Mouse (Mus musculus) forebrain, embryonic 13.5 days (tissue): Measurements from ENCODE around the gene Ckap4. TPM values are rescaled to one million over a fixed set of nuclear protein-coding genes. Genes with fewer than 3 reads are reported as not detected.

ENCODE experiments used
- ATAC-seq: fragments of 200-750 bp; cut with Nextera tagmentation; 2 replicates; pipeline ENCODE4 v1.8.0; 2017
- H3K27ac ChIP-seq: fragments of 300-500 bp; sonication (generic); 2 replicates; pipeline ENCODE4 v1.5.1; 2015; ENCODE audit warnings: inconsistent platforms, mild to moderate bottlenecking, moderate library complexity
- H3K27me3 ChIP-seq: fragments of 300-500 bp; sonication (generic); 2 replicates; pipeline ENCODE4 v1.6.1; 2015; ENCODE audit warnings: mild to moderate bottlenecking, inconsistent platforms
- H3K36me3 ChIP-seq: fragments of 300-500 bp; sonication (generic); 2 replicates; pipeline ENCODE4 v1.6.1; 2015; ENCODE audit warnings: mild to moderate bottlenecking, inconsistent platforms; ENCODE audit not compliant: poor library complexity, severe bottlenecking
- H3K4me1 ChIP-seq: fragments of 300-500 bp; sonication (generic); 2 replicates; pipeline ENCODE4 v1.6.1; 2015; ENCODE audit warnings: inconsistent platforms
- H3K4me2 ChIP-seq: fragments of 300-500 bp; sonication (generic); 2 replicates; pipeline ENCODE4 v1.6.1; 2015; ENCODE audit warnings: inconsistent platforms, mild to moderate bottlenecking, moderate library complexity
- H3K4me3 ChIP-seq: fragments of 300-500 bp; sonication (generic); 2 replicates; pipeline ENCODE4 v1.5.1; 2015; ENCODE audit warnings: mild to moderate bottlenecking, inconsistent platforms
- H3K9ac ChIP-seq: fragments of 300-500 bp; sonication (generic); 2 replicates; pipeline ENCODE4 v1.6.1; 2015; ENCODE audit warnings: mild to moderate bottlenecking, inconsistent platforms
- H3K9me3 ChIP-seq: fragments of 300-500 bp; sonication (generic); replicated peaks from 2 replicates; pipeline ENCODE4 v1.6.1; 2016; ENCODE audit warnings: inconsistent platforms
- WGBS: fragments of 180-500 bp; shearing (Covaris S2); methylation state at CpG from one replicate; pipeline ENCODE4 v1.1.7; 2015; 5-methylcytosine and 5-hydroxymethylcytosine counted together
- polyA plus RNA-seq: library from polyadenylated mRNA; unstranded; fragments of >200 nt; fragmentation: Nextera tagmentation; extraction: Ambion mirVana; gene quantifications from 2 replicates; pipeline ENCODE4 v1.2.1, GENCODE M21; 2015

The Ckap4 gene
- polyA plus RNA-seq, 1 experiment from 2014 or later = 39.0 TPM

DNA sequence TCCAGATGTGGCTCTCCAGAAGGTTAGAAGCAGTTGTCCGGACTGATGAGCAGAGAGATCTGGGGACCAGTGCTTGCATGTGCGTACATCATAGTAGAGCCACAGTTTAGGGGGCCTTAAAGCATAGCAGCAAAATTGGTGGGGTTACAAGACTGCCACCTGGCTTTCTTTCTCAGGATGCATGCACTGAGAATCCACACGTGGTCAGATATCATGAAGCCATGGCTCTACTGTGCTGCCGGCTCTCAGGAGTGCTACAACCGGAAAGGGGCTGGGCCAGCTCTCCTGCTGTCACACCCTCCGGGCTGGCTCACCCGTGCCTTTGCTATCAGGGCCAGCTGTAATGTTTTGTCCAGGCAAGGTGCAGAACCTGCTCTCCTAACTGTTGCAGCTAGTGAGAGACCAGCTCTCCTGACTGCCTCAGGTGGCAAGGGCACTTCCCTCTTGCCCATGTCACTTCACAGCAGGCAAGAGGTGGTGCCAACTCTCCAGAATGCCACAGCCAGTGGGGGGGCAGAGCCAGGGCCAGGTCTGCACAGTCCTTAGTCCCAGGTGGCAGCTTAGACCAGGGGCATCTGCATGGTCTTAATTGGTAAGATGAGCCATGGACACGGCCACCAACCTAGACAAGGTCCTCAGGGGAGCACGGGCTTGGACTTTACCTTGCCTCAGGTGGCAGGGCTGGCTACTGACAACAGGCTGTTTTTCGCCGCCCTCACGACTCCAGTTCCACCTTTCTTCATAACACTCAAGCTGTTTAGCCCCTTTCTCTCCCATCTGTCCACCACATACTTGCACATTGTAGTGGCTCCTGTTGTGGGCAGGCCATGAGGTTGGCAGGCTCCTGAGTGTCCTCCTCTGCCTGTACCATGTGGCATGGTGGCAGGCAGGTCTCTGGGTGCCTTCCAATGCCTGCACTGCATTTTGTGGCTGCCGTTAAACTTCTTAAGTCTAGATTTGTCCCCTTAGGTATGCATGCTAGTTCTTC, 29.0 kb upstream of the Ckap4 start:
- Histone ChIP-seq H3K9me3 (no peaks in the 10 kb centered on the region), H3K4me1 (no peaks in the 10 kb centered on the region), H3K4me3 (no peak overlapping the region), H3K4me2 (no peak overlapping the region), H3K9ac (no peak overlapping the region), H3K36me3 (no peaks in the 10 kb centered on the region), H3K27ac (no peak overlapping the region), H3K27me3 (no peaks in the 10 kb centered on the region)
- WGBS = 75% methylated on average over 13 of the region's 13 CpGs
- no peak for ATAC-seq

DNA sequence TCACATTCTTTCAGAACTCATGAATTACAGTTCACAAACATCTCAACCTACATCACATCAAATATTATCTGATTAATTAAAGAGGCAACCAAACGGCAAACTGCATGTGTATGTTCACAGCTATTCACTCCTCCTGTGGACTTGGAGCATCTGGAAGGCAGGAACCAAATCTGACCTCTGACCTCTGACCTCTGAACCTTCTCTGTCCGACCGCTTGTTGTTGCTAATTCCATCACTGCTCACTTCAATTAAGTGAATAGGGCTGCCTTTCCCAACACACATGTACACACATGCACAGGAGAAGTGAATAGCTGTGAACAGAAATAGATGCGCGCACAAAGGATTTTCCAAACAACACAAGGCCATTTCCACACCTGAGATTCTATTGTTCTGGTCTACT, 28.3 kb upstream of the Ckap4 start:
- 73% methylated on average over 5 of the region's 5 CpGs for WGBS
- Histone ChIP-seq H3K4me3 (no peak overlapping the region), H3K4me2 (no peak overlapping the region), H3K4me1 (no peaks in the 10 kb centered on the region), H3K27ac (no peak overlapping the region), H3K9ac (no peak overlapping the region), H3K27me3 (no peaks in the 10 kb centered on the region), H3K36me3 (no peaks in the 10 kb centered on the region), H3K9me3 (no peaks in the 10 kb centered on the region)
- no peak for ATAC-seq

DNA sequence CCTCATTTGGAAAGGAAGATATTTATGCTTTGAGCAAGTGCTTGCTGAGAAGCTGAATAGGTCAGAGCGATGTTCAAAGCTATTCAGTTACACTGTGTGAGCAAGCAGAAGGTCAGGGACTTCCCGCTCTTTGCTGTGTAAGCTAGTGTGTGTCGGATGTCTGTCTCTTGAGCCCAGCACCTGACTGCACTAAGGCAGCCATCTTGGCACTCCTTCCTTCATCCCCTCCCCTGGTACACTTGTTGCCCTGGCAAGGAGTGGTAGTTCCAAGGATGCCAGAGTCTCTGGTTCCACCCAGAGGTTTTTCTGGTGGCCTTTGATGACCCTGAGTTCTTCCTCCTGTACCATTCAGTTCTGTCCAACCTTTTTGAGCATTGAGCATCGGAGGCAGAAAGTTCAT, 26.1 kb upstream of the Ckap4 start:
- Histone ChIP-seq H3K4me3 (no peak overlapping the region), H3K27ac (no peak overlapping the region), H3K27me3 (no peaks in the 10 kb centered on the region), H3K4me2 (no peak overlapping the region), H3K9ac (no peak overlapping the region), H3K9me3 (no peaks in the 10 kb centered on the region), H3K36me3 (no peaks in the 10 kb centered on the region), H3K4me1 (no peaks in the 10 kb centered on the region)
- 97% methylated on average over 4 of the region's 4 CpGs for WGBS
- ATAC-seq = no peak

DNA sequence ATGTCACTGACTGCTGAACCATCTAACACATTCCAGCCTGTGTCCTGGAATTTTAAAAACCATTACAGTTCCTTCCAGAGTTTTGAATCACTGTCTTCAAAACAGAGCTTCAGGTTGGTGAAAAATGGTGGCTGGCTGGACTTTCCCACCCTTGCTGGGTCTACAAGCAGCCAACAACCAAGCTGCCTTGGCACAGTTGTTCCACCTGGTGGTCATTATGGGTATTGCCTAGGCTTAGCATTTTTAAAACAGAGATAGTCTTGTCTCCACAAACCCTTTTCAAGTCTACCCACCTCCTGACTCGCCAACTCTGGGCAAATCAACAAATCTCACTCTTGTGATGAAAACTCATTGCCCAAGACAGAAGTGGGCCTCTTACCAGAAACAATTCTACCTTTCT, 24.6 kb upstream of the Ckap4 start:
- WGBS = 86% methylated on average over 1 of the region's 1 CpGs
- Histone ChIP-seq H3K36me3 (no peaks in the 10 kb centered on the region), H3K4me3 (no peak overlapping the region), H3K27ac (no peak overlapping the region), H3K4me2 (no peak overlapping the region), H3K4me1 (no peaks in the 10 kb centered on the region), H3K9ac (no peak overlapping the region), H3K9me3 (no peaks in the 10 kb centered on the region), H3K27me3 (no peaks in the 10 kb centered on the region)
- ATAC-seq = no peak

DNA sequence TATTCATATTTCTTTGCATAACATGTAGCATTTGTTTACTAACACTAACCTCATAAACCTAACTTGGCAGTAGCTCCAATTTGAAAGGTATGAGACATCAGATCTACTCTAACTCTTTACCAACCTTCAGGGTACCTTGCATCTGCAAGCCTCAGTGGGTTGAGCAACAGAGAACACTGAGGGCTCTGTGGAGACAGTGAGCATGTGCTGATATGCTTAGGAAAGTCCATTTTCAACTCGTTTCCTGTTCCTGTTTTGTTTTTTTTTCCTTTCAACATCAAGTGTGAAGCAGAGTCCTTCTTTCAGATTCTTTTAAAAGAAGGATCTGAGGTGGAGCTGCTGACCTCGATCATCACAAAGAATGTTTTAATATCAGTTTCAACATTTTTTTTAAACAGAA, 22.3 kb upstream of the Ckap4 start:
- ATAC-seq = no peak
- Histone ChIP-seq H3K4me1 (no peaks in the 10 kb centered on the region), H3K9ac (no peak overlapping the region), H3K36me3 (no peaks in the 10 kb centered on the region), H3K4me3 (no peak overlapping the region), H3K27ac (no peak overlapping the region), H3K27me3 (no peaks in the 10 kb centered on the region), H3K9me3 (no peaks in the 10 kb centered on the region), H3K4me2 (no peak overlapping the region)
- 77% methylated on average over 2 of the region's 2 CpGs for WGBS

DNA sequence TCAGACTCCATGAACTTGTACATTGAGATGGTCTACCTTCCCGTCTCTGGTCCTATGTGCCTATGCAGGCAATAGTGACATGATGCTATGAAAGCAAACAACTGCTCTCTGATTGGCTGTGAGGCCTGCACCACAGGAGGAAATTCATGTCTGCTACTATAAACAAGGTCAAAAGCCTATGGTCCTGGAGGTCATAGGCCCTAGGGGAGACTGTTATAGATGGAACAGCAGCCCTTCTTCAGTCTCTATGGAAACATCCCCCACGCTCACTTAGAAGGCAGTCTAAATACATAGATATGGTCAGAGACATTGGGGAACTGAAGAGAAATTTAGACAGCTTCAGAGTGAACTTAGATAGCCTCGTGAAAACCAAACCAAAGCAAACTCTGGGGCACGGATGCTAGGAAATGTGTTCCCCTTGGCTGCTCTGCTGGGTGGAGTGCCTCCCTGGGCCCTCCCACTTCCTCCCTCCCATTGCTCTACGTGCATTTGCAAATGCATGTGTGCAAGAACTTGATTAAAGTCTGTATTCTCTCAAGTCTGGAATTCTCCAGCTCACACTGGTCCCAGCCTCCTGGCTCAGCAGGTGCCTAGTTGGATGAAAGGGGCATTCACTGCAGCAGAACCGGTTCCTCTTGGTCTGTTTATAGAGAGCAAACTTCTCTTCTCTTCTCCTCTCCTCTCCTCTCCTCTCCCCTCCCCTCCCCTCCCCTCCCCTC, 20.6 kb upstream of the Ckap4 start:
- Histone ChIP-seq H3K4me2 (no peak overlapping the region), H3K4me1 (no peaks in the 10 kb centered on the region), H3K9ac (no peak overlapping the region), H3K27me3 (no peaks in the 10 kb centered on the region), H3K4me3 (no peak overlapping the region), H3K27ac (no peak overlapping the region), H3K36me3 (no peaks in the 10 kb centered on the region), H3K9me3 (no peaks in the 10 kb centered on the region)
- 39% methylated on average over 6 of the region's 6 CpGs for WGBS
- ATAC-seq = no peak

DNA sequence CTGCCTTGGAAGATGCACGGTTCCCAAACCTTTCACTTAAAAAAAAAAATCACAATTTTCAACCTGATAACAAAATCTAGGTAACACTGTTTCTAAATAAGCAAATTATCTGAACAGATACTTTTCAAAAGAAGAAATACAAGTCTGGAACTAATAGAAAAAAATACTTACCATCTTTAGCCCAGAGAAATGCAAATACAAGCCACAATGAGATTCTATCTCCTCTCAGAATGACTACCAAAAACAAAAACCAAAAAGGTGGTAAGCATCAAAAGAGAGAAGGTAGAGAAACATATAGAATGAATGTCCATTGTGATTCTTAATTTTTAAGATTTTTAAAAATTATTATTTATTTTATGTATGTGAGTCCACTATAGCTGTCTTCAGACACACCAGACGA, 18.6 kb upstream of the Ckap4 start:
- 94% methylated on average over 2 of the region's 2 CpGs for WGBS

DNA sequence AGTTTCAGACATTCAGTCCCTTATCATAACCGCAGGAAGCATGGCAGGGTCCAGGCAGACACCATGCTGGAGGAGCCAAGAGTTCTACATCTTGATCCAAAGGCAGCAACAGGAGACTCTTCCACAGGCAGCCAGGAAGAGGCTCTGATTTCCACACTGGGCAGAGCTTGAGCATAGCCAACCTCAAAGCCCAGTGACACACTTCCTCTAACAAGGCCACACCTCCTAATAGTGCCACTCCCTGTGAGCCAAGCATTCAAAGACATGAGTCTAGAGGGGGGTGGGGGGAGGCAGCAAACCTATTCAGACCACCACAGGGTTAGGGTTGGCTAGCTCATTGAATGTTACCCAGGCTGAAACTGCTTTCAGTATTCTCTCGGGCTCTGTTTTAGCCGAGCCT, 18.0 kb upstream of the Ckap4 start:
- H3K4me2 ChIP-seq = no peak overlapping the region
- H3K27ac ChIP-seq = no peak overlapping the region
- no peaks in the 10 kb centered on the region for H3K4me1 ChIP-seq
- H3K4me3 ChIP-seq = no peak overlapping the region
- H3K36me3 ChIP-seq = no peaks in the 10 kb centered on the region
- ATAC-seq = no peak
- WGBS = 92% methylated on average over 3 of the region's 3 CpGs
- H3K27me3 ChIP-seq = no peaks in the 10 kb centered on the region
- no peaks in the 10 kb centered on the region for H3K9me3 ChIP-seq
- no peak overlapping the region for H3K9ac ChIP-seq

More for the DNA sequence above, 18.6 kb upstream of the Ckap4 start:
- Histone ChIP-seq H3K9ac (no peak overlapping the region), H3K27ac (no peak overlapping the region), H3K4me2 (no peak overlapping the region), H3K27me3 (no peaks in the 10 kb centered on the region), H3K4me1 (no peaks in the 10 kb centered on the region), H3K9me3 (no peaks in the 10 kb centered on the region), H3K36me3 (no peaks in the 10 kb centered on the region), H3K4me3 (no peak overlapping the region)
- ATAC-seq = no peak

DNA sequence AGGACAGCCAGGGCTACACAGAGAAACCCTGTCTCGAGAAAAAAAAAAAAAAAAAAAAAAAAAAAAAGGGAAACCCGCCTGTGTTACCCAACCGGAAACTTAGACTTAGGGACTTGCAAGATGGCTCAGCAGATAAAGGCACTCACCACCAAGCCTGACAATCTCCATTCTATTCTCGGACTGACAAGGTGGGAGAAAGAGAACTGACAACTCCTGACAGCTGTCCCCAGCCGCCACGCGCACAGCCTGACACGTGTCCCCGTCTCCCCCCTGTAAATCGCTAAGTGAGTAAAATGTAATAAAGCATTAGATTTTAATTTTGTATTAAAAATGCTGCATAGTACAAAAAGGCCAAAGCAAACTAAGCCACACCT, 16.0 kb upstream of the Ckap4 start:
- Histone ChIP-seq H3K36me3 (no peaks in the 10 kb centered on the region), H3K9ac (no peak overlapping the region), H3K4me1 (no peaks in the 10 kb centered on the region), H3K4me3 (no peak overlapping the region), H3K9me3 (no peaks in the 10 kb centered on the region), H3K27ac (no peak overlapping the region), H3K4me2 (no peak overlapping the region), H3K27me3 (no peaks in the 10 kb centered on the region)
- ATAC-seq = no peak
- 88% methylated on average over 10 of the region's 10 CpGs for WGBS

DNA sequence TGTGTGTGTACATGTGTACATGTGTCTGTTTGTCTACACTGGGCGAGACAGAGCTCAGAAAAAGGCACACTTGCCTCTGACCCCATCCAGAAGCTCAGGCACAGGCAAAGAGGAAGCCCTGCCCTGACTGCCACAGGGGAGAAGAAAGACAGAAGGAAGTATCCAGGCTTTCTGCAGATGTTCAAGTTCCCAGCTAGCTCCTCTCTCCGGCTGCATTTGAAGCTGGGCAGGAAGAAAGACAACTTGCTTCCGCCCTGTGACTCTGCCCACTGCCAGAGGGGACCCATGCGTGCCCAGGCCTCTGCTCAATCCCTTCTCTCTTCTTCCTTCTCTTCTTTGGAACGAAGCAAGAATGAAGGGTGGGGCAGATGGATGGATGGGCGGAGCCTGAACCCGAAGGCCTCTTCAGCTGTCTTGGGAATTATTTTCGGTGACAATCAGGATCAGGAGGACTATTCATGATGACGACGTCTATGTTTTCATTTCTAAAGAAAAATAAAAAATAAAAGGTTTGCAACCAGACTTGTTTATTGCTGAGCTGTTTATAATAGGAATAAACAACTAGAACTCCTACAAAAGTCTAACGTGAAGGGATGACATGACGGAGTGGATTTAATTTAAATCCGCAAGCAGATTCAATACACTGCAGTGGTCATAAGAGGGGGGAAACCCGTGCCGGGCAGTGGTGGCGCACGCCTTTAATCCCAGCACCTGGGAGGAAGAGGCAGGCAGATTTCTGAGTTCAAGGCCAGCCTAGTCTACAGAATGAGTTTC, 15.5 kb upstream of the Ckap4 start:
- Histone ChIP-seq H3K27ac (no peak overlapping the region), H3K9me3 (no peaks in the 10 kb centered on the region), H3K27me3 (no peaks in the 10 kb centered on the region), H3K4me3 (no peak overlapping the region), H3K36me3 (no peaks in the 10 kb centered on the region), H3K4me2 (no peak overlapping the region), H3K4me1 (no peaks in the 10 kb centered on the region), H3K9ac (no peak overlapping the region)
- 81% methylated on average over 17 of the region's 17 CpGs for WGBS
- no peak for ATAC-seq

DNA sequence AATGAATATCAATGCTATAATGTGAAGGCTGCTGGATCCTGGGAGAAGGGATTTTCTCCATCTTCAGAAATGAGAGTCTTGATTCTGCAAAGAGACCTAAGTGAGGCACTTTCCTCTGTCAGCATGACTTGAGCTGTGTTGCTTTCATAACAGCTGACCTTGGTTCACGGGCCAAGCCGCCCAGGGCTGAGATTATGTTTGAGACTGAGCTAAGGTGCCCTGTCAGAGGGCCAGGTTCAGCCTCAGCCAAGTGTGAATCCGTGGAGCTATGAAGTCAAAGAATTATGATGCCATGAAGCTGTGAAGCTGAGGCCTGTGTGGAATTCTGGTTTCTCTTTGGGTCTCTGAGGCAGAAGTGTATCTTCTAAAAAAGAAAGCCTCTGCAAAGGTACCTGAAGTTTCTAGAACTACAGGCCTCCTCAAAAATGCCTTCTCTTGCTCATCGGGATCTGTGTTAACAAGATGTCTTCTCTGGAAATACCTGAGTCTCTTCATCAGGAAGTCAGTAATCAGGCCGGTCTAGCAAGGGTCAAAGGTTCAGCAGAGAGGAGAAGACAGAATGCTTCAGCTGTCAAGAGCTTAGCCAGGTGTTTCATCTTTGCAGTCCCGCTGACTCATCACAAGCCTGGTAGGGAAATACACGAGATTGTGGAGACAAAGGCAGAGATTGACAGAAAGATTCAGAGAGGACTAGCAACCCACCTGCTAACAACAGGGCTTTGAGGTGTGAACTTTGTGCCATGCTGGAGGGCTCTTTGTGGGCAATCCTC, 11.2 kb upstream of the Ckap4 start:
- H3K4me2 ChIP-seq = no peak overlapping the region
- no peak overlapping the region for H3K27ac ChIP-seq
- H3K9me3 ChIP-seq = no peaks in the 10 kb centered on the region
- 76% methylated on average over 7 of the region's 7 CpGs for WGBS
- H3K4me3 ChIP-seq = no peak overlapping the region
- no peaks in the 10 kb centered on the region for H3K36me3 ChIP-seq
- no peak for ATAC-seq
- H3K4me1 ChIP-seq = no peaks in the 10 kb centered on the region
- H3K9ac ChIP-seq = no peak overlapping the region
- no peaks in the 10 kb centered on the region for H3K27me3 ChIP-seq
